Mouse (Mus musculus): Measurements from ENCODE around the gene Tmem150a. TPM values are rescaled to one million over a fixed set of nuclear protein-coding genes. Genes with fewer than 3 reads are reported as not detected.

The Tmem150a gene
- polyA plus RNA-seq, 1 experiment from 2014 or later: 43.9 TPM

DNA sequence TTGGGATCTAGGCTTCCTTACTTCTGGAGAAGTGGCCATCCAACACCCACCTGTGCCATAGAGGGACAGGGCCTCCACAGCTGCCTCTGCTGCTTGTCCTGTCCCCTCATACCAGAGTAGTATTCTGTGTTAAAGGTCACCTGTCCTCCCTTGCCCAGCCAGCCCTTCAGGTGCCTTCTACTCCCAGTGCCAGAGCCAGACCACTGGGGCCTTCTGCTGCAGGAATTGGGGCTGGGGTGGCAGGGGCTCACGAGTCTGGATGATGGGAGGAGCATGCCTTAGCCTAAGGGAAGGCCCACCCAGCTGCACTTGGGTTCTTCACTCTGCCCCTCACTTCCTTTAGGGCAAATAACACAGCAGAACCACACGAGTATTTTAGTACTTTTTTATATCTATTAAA, 4.1 kb downstream of the Tmem150a start:
- H3K27me3 ChIP-seq (ENCODE audit: insufficient read depth, low read length): no peaks in the 10 kb centered on the region
- peaks cover 26% of the 10 kb centered on the region for H3K36me3 ChIP-seq (ENCODE audit: insufficient read depth, low read length)
- H3K4me1 ChIP-seq (ENCODE audit: insufficient read depth, low read length): peaks cover 32% of the 10 kb centered on the region
- 67% methylated on average over 2 of the region's 2 CpGs for WGBS
- ATAC-seq (ENCODE audit: low FRiP score, low TSS enrichment): no peak
- no peak overlapping the region for H3K4me2 ChIP-seq (replicated peaks; ENCODE audit: low read depth, low read length)
- no peaks in the 10 kb centered on the region for H3K9me3 ChIP-seq (ENCODE audit: low read length)
- no peak overlapping the region for H3K9ac ChIP-seq (replicated peaks; ENCODE audit: low read length)
- no peak overlapping the region for H3K27ac ChIP-seq (ENCODE audit: low read length)
- no peak overlapping the region for H3K4me3 ChIP-seq (ENCODE audit: low read length)

DNA sequence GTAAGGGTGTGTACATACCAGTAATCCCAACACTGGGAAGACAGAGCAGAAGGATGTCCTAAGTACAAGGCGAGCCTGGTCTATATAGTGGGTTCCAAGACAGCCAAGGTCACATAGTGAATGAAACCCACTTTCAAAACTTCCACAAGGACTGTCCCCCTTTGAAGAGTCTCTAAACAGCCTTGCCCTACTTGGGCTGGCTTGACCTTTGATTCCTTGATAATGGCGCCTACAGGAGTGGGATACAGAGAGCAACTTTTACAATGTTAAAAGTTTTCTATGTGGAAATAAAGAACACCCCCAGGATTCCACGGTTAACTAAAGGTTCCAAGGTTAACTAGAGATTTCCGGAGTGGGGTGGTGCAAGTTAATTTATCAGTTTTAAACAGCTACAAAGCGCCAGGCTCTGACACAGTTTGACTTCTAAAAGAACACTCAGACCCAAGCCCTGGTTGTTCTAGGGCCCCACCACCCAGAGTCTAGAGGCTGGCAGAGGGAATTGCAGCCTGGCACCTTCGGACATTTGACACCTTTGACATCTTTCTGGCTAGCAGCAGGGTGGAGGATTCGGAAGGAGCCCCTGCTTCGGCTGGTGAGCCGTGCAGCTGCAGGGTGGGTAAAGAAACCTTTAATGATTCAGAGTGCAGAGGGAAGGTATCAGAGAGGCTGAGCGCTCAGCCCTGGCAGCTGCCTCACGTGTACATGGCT, 4.8 kb downstream of the Tmem150a start:
- WGBS: 67% methylated on average over 11 of the region's 11 CpGs
- no peaks in the 10 kb centered on the region for H3K9me3 ChIP-seq (ENCODE audit: low read length)
- ATAC-seq (ENCODE audit: low FRiP score, low TSS enrichment): no peak
- peaks cover 32% of the 10 kb centered on the region for H3K4me1 ChIP-seq (ENCODE audit: insufficient read depth, low read length)
- H3K4me2 ChIP-seq (replicated peaks; ENCODE audit: low read depth, low read length): 0 out of 2 replicates have a peak overlapping the region, but pooled peaks have one; percentile 14
- H3K36me3 ChIP-seq (ENCODE audit: insufficient read depth, low read length): peaks cover 26% of the 10 kb centered on the region
- no peak overlapping the region; the same call in 1 of the 2 replicates for H3K4me3 ChIP-seq (ENCODE audit: low read length)
- peak overlapping the region; percentile 57 for H3K27ac ChIP-seq (ENCODE audit: low read length)
- H3K27me3 ChIP-seq (ENCODE audit: insufficient read depth, low read length): no peaks in the 10 kb centered on the region
- H3K9ac ChIP-seq (replicated peaks; ENCODE audit: low read length): 0 out of 2 replicates have a peak overlapping the region, but pooled peaks have one; percentile 4

DNA sequence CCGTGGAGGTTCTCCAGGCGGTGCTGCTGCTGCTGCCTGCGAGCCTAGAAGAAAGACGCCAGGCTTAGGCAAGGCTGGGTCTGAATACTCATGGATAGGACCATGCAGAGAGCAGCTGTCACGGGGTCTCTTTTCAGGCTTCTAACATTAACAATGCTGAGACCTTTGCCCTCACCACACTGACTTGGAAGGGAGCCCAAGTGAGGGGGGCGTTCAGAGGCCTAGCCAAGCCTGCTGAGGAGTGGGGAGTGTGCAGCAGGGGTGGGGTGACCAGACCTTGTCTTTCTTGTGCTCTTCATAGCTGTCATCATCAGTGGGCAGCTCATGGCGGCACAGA, 5.3 kb downstream of the Tmem150a start:
- ATAC-seq (ENCODE audit: low FRiP score, low TSS enrichment): no peak
- Histone ChIP-seq H3K27ac (ENCODE audit: low read length) (peak overlapping the region; percentile 57), H3K4me2 (replicated peaks; ENCODE audit: low read depth, low read length) (0 out of 2 replicates have a peak overlapping the region, but pooled peaks have one; percentile 14), H3K4me3 (ENCODE audit: low read length) (no peak overlapping the region; the same call in 1 of the 2 replicates), H3K9ac (replicated peaks; ENCODE audit: low read length) (0 out of 2 replicates have a peak overlapping the region, but pooled peaks have one; percentile 4), H3K4me1 (ENCODE audit: insufficient read depth, low read length) (peaks cover 31% of the 10 kb centered on the region), H3K9me3 (ENCODE audit: low read length) (no peaks in the 10 kb centered on the region), H3K27me3 (ENCODE audit: insufficient read depth, low read length) (no peaks in the 10 kb centered on the region), H3K36me3 (ENCODE audit: insufficient read depth, low read length) (peaks cover 26% of the 10 kb centered on the region)
- 67% methylated on average over 7 of the region's 7 CpGs for WGBS

DNA sequence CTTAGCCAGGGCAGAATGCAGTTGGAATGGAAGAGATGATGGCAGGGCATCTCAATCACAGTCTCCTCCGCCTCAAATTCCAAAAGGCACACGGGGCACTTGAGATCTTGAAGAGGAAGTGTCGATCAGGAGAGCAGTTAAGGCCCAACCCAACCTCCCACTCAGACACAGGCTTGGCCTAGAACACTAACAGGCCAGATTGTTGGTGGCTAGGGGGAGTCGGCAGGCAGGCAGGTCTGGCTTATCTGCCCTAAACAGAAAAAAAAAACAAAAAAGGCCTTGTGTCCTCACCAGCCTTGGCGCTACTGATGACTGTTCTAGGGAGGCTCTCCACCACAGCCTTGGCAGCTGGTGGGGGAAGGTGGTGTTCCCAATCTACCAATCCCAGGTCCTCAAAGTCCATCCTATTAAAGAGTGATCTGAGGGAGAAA, 5.9 kb downstream of the Tmem150a start:
- Histone ChIP-seq H3K9me3 (ENCODE audit: low read length) (no peaks in the 10 kb centered on the region), H3K4me2 (replicated peaks; ENCODE audit: low read depth, low read length) (peak overlapping the region; percentile 74), H3K27ac (ENCODE audit: low read length) (peak overlapping the region; percentile 57; the same call in 1 of the 2 replicates), H3K9ac (replicated peaks; ENCODE audit: low read length) (peak overlapping the region; percentile 77), H3K27me3 (ENCODE audit: insufficient read depth, low read length) (no peaks in the 10 kb centered on the region), H3K4me1 (ENCODE audit: insufficient read depth, low read length) (peaks cover 25% of the 10 kb centered on the region), H3K4me3 (ENCODE audit: low read length) (peak overlapping the region; percentile 71), H3K36me3 (ENCODE audit: insufficient read depth, low read length) (peaks cover 26% of the 10 kb centered on the region)
- WGBS: 54% methylated on average over 5 of the region's 5 CpGs
- ATAC-seq (ENCODE audit: low FRiP score, low TSS enrichment): no peak

DNA sequence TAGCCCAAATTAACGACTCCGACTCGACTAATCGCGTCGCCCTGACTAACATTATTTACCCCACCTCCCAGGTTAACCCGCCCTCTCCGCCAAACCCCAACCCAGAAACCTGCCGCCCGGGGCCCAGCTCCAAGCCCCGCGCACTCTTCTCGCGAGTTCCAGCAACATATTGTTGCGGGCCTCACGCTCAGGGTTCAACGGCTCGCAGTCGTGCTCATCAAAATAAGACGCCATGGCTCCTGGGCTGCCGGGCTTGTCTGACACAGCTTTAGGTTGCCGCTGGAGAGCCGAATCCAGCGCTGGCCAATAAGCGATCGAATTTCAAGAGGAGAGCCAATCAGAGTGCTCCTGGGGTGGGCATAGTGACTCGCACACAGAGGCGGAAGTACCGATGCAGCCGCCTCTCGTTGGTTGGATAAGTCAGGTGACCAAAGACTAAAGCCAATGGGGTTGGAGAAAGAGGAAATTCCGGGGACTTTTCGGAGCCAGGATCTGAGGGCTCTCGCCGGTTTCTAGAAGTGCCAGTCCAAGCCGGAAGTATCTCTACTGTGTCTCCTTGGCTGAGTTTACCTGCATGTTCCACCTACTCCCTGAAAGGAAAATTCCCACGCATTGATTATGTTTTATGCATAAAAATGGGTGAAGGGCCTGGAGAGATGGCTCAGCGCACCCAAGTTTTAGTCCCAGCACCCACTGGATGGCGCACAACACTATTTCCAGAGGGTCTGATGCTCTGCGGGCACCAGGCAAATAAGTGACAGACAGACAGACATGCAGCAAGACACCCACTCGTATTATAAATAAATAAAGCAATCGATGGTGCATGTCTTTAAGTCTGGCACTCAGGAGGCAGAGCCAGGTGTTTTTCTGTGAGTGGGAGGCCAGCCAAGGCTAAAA, 7.1 kb downstream of the Tmem150a start:
- peak overlapping the region; percentile 77 for H3K9ac ChIP-seq (replicated peaks; ENCODE audit: low read length)
- H3K4me1 ChIP-seq (ENCODE audit: insufficient read depth, low read length): peaks cover 18% of the 10 kb centered on the region
- H3K27ac ChIP-seq (ENCODE audit: low read length): peak overlapping the region; percentile 89
- peaks cover 26% of the 10 kb centered on the region for H3K36me3 ChIP-seq (ENCODE audit: insufficient read depth, low read length)
- ATAC-seq (ENCODE audit: low FRiP score, low TSS enrichment): peak; percentile 98
- under 1% methylated on average over 42 of the region's 42 CpGs for WGBS
- H3K27me3 ChIP-seq (ENCODE audit: insufficient read depth, low read length): no peaks in the 10 kb centered on the region
- H3K4me2 ChIP-seq (replicated peaks; ENCODE audit: low read depth, low read length): peak overlapping the region; percentile 84
- peak overlapping the region; percentile 71 for H3K4me3 ChIP-seq (ENCODE audit: low read length)
- H3K9me3 ChIP-seq (ENCODE audit: low read length): no peaks in the 10 kb centered on the region

DNA sequence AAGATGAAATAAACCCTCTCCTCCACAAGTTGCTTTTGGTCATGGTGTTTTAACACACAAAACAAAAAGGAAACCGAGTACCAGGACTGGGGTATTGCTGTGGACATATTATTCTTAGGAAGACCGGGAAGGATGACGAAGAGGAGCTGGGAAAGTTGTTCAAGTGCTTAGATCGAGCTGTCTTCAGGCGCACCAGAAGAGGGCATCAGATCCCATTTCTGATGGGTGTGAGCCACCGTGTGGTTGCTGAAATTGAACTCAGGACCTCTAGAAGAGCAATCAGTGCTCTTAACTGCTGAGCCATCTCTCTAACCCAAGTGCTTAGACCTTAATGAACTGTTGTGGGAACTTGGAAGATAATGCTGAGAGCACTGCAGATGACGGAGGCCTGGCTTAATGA, 8.8 kb downstream of the Tmem150a start:
- Histone ChIP-seq H3K9me3 (ENCODE audit: low read length) (no peaks in the 10 kb centered on the region), H3K4me1 (ENCODE audit: insufficient read depth, low read length) (peaks cover 18% of the 10 kb centered on the region), H3K27ac (ENCODE audit: low read length) (no peak overlapping the region), H3K36me3 (ENCODE audit: insufficient read depth, low read length) (peaks cover 17% of the 10 kb centered on the region; the same call in 1 of the 2 replicates), H3K9ac (replicated peaks; ENCODE audit: low read length) (no peak overlapping the region), H3K27me3 (ENCODE audit: insufficient read depth, low read length) (no peaks in the 10 kb centered on the region), H3K4me3 (ENCODE audit: low read length) (no peak overlapping the region), H3K4me2 (replicated peaks; ENCODE audit: low read depth, low read length) (no peak overlapping the region)
- ATAC-seq (ENCODE audit: low FRiP score, low TSS enrichment): no peak
- WGBS: 53% methylated on average over 7 of the region's 7 CpGs

DNA sequence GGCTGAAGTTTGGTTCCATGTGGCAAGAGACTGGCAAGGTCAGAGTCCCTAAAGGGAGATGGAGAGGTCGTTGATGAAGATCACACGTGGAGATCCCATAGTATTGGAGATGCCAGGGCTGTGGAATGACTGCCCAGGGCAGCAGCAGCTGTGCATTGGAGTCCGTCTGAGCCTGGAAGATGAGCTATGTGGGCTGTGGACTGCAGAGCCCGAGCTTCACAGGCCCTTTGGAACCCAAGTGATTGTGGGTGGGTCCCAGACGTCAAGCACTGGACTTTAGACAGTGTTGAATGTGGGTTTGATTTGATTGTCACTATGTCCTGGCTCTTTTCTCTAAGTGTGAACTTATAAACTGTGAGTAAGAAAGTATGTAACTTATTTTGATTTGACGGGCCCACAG, 9.7 kb downstream of the Tmem150a start:
- WGBS: 72% methylated on average over 6 of the region's 6 CpGs
- H3K9me3 ChIP-seq (ENCODE audit: low read length): no peaks in the 10 kb centered on the region
- no peak overlapping the region for H3K4me2 ChIP-seq (replicated peaks; ENCODE audit: low read depth, low read length)
- H3K9ac ChIP-seq (replicated peaks; ENCODE audit: low read length): no peak overlapping the region
- no peak overlapping the region for H3K4me3 ChIP-seq (ENCODE audit: low read length)
- no peak overlapping the region for H3K27ac ChIP-seq (ENCODE audit: low read length)
- H3K4me1 ChIP-seq (ENCODE audit: insufficient read depth, low read length): peaks cover 18% of the 10 kb centered on the region
- H3K27me3 ChIP-seq (ENCODE audit: insufficient read depth, low read length): no peaks in the 10 kb centered on the region
- ATAC-seq (ENCODE audit: low FRiP score, low TSS enrichment): no peak
- 0 out of 2 replicates have a peak, but pooled peaks cover 8% of the 10 kb centered on the region for H3K36me3 ChIP-seq (ENCODE audit: insufficient read depth, low read length)

DNA sequence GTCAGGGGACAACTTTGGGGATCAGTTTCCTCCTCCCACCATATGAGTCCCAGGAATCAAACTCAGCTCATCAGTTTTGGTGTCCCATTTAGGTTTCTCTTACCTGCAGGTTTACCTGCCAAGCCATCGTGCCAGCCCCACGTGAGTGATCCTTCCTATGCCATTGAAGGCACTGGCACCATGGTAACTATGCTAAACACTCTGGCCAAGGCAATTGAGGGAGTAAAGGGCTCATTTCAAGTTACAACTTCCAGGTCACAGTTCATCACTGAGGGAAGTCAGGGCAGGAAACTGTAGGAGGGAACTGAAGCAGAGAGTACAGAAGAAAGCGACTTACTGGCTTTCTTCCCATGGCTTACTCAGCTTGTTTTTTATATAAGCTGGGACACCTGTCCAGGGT, 11.1 kb downstream of the Tmem150a start:
- H3K36me3 ChIP-seq (ENCODE audit: insufficient read depth, low read length): no peaks in the 10 kb centered on the region
- H3K9me3 ChIP-seq (ENCODE audit: low read length): no peaks in the 10 kb centered on the region
- H3K9ac ChIP-seq (replicated peaks; ENCODE audit: low read length): no peak overlapping the region
- no peak overlapping the region for H3K4me3 ChIP-seq (ENCODE audit: low read length)
- no peak for ATAC-seq (ENCODE audit: low FRiP score, low TSS enrichment)
- no peak overlapping the region for H3K4me2 ChIP-seq (replicated peaks; ENCODE audit: low read depth, low read length)
- WGBS: 64% methylated on average over 3 of the region's 3 CpGs
- H3K27ac ChIP-seq (ENCODE audit: low read length): no peak overlapping the region
- peaks cover 11% of the 10 kb centered on the region for H3K4me1 ChIP-seq (ENCODE audit: insufficient read depth, low read length)
- no peaks in the 10 kb centered on the region for H3K27me3 ChIP-seq (ENCODE audit: insufficient read depth, low read length)

DNA sequence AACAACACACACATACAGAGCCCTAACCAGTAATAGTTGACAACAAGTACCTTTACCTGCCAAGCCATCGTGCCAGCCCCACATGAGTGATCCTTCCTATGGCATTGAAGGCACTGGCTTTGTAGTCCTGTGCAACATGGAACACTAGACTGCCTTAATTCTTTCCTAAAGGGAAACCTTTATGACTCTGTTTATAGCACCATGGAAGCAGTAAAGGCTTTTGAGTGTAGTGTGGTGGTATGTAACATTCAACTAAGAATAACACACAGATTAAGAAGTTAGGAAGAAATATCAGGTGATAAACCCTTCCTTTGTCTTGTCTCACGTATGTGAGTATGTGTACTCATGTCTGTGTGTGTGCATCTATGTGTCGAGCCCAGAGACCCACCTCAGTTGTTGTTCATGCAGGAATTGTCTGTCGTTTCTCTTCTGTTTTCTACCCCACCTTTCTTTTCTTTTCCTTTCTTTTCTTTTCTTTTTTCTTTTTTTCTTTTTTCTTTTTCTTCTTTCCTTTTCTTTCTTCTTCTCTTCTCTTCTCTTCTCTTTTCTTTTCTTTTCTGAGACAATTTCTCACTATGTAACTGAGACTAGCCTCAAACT, 11.7 kb downstream of the Tmem150a start, which contains the start of gene Rnf181:
Gene Rnf181, minus strand, starts transcription at position 113 of the 600 bp plus-strand sequence.
- WGBS: 78% methylated on average over 4 of the region's 4 CpGs
- no peaks in the 10 kb centered on the region for H3K36me3 ChIP-seq (ENCODE audit: insufficient read depth, low read length)
- H3K9ac ChIP-seq (replicated peaks; ENCODE audit: low read length): no peak within 1 kb of the TSS
- no peak within 1 kb of the TSS for H3K4me3 ChIP-seq (ENCODE audit: low read length)
- H3K4me2 ChIP-seq (replicated peaks; ENCODE audit: low read depth, low read length): no peak within 1 kb of the TSS
- H3K27me3 ChIP-seq (ENCODE audit: insufficient read depth, low read length): no peaks in the 10 kb centered on the region
- no peaks in the 10 kb centered on the region for H3K9me3 ChIP-seq (ENCODE audit: low read length)
- no peak within 1 kb of the TSS for H3K27ac ChIP-seq (ENCODE audit: low read length)
- H3K4me1 ChIP-seq (ENCODE audit: insufficient read depth, low read length): peaks cover 11% of the 10 kb centered on the region
- ATAC-seq (ENCODE audit: low FRiP score, low TSS enrichment): no peak
